Mouse (Mus musculus) lung, postnatal 10 days (tissue): ENCODE results near the gene Ssr2.
"Not testable (repeated sequence)": the region's sequence is repeated elsewhere in the genome, so short reads cannot be mapped to it uniquely, and the experiment has no call there.

Experiments used
- DNase-seq: peaks from one replicate; pipeline ENCODE4 v3.0.0; 2021

The Ssr2 gene

GRCm38 (mm10) chr3:88566536-88567061 lies 9.1 kb upstream of the Ssr2 start:
- DNase-seq: no peak

GRCm38 (mm10) chr3:88567892-88568291 lies 7.8 kb upstream of the Ssr2 start:
- DNase-seq: peak; percentile 60

GRCm38 (mm10) chr3:88568615-88569014 lies 7.1 kb upstream of the Ssr2 start:
- DNase-seq: no peak

- no peak for DNase-seq
Observed at GRCm38 (mm10) chr3:88569093-88569492, 6.6 kb upstream of the Ssr2 start.

- peak; percentile 62 for DNase-seq
Observed at GRCm38 (mm10) chr3:88569694-88570093, 6.0 kb upstream of the Ssr2 start.

- DNase-seq: no peak
Observed at GRCm38 (mm10) chr3:88570341-88570740, 5.3 kb upstream of the Ssr2 start.

- no peak for DNase-seq
Observed at GRCm38 (mm10) chr3:88571856-88572255, 3.8 kb upstream of the Ssr2 start.

- no peak for DNase-seq
Observed at GRCm38 (mm10) chr3:88572835-88573234, 2.8 kb upstream of the Ssr2 start.

GRCm38 (mm10) chr3:88573810-88574209 lies 1.9 kb upstream of the Ssr2 start:
- DNase-seq: no peak

- DNase-seq: not testable (repeated sequence)
Observed at GRCm38 (mm10) chr3:88577846-88578245, 2.2 kb downstream of the Ssr2 start.

GRCm38 (mm10) chr3:88578498-88579424 lies 3.1 kb downstream of the Ssr2 start:
- no peak for DNase-seq

- peak; percentile 88 for DNase-seq
Observed at GRCm38 (mm10) chr3:88579454-88580117, 3.9 kb downstream of the Ssr2 start.

GRCm38 (mm10) chr3:88585769-88586168 lies 10.1 kb downstream of the Ssr2 start:
- peak; percentile 36 for DNase-seq

- no peak for DNase-seq
Observed at GRCm38 (mm10) chr3:88586640-88587039, 11.0 kb downstream of the Ssr2 start.

GRCm38 (mm10) chr3:88590246-88590645 lies 14.6 kb downstream of the Ssr2 start:
- no peak for DNase-seq

- DNase-seq: peak; percentile 62
Observed at GRCm38 (mm10) chr3:88591044-88591443, 15.4 kb downstream of the Ssr2 start.

- peak; percentile 73 for DNase-seq
Observed at GRCm38 (mm10) chr3:88591950-88592731, 16.5 kb downstream of the Ssr2 start.

GRCm38 (mm10) chr3:88592942-88593576 lies 17.4 kb downstream of the Ssr2 start:
- DNase-seq: peak; percentile 54

- DNase-seq: peak; percentile 70
Observed at GRCm38 (mm10) chr3:88593893-88594580, 18.4 kb downstream of the Ssr2 start.

GRCm38 (mm10) chr3:88596547-88596946 lies 20.9 kb downstream of the Ssr2 start:
- not testable (repeated sequence) for DNase-seq

- DNase-seq: no peak
Observed at GRCm38 (mm10) chr3:88602466-88602865, 26.8 kb downstream of the Ssr2 start.

- peak; percentile 90 for DNase-seq
Observed at GRCm38 (mm10) chr3:88603714-88604161, 28.1 kb downstream of the Ssr2 start.
